Mouse (Mus musculus) liver, postnatal 0 days (tissue): Measurements from ENCODE around the gene H2afj.

ENCODE experiments used
- CTCF ChIP-seq: sonication (generic); IDR thresholded peaks from 2 replicates; pipeline ENCODE4 v1.5.1; 2016; ENCODE audit warnings: antibody characterized with exemption, low read depth
- EP300 ChIP-seq: IDR thresholded peaks from 2 replicates; pipeline ENCODE4 v1.6.1; 2016; ENCODE audit warnings: antibody characterized with exemption, low read depth, mild to moderate bottlenecking

GRCm38 (mm10) chr6:136805409-136805775, 2.7 kb upstream of the H2afj start:
- TF ChIP-seq EP300 (no peak), CTCF (no peak)
